Mouse (Mus musculus): ENCODE results near the gene Rcor3. TPM values are rescaled to one million over a fixed set of nuclear protein-coding genes. Genes with fewer than 3 reads are reported as not detected.
A peak's percentile ranks its signal among the peaks of the same experiment; 100 is the strongest.

The Rcor3 gene
- total and polyA plus RNA-seq, 3 experiments: 1.5 to 3.9 (median 3.1) TPM

DNA sequence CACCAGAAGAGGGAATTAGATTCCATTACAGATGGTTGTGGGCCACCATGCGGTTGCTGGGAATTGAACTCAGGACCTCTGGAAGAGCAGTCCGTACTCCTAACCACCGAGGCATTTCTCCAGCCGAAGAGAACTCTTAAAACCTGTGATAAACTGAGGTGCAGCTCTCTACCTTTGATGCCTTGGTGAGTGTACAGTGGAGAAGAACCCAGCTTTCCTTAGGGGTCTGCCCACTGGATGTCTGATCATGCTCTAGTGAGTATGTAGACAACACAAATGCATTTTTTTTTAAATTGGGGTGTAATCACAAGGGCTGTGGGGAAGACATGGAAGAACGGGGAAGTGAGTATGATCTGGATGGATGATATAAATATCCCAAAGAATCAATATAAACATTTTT, 42.2 kb downstream of the Rcor3 start:
- no peak overlapping the region for H3K27ac ChIP-seq (ENCODE audit: insufficient read depth, low read depth)
- dilution Hi-C loops (cut with MboI; ENCODE audit: extremely low pct_ligation_motif_present, extremely low pct_unique_long_range_greater_than_20kb, low sequenced_read_pairs): no loop called here
- H3K4me3 ChIP-seq (replicated peaks in 1 of 3; ENCODE audit: low read depth in 2 of 3, low read length in 2 of 3, poor library complexity in 1 of 3): no peak overlapping the region
- no peak for DNase-seq (ENCODE audit: extremely low read depth)
- in situ Hi-C loops (cut with MboI; ENCODE audit: low pct_ligation_motif_present, low pct_unique_long_range_greater_than_20kb, low sequenced_read_pairs): loop anchor here (5.0 kb wide), 1 partner anchor 258 kb away; no protein-coding TSS in a partner anchor
- H3K79me2 ChIP-seq (replicated peaks; ENCODE audit: control insufficient read depth, extremely low read depth, insufficient read depth, poor library complexity, severe bottlenecking): no peaks in the 10 kb centered on the region; the same call in 1 of the 2 replicates
- H3K4me1 ChIP-seq (ENCODE audit: control insufficient read depth in 1 of 2, insufficient read depth in 2 of 2): peaks cover 1 to 2% of the 10 kb centered on the region in 2 experiments; a peak in 3 of 4 replicates
- no peaks in the 10 kb centered on the region for H3K9me3 ChIP-seq (replicated peaks; ENCODE audit: low read length)
- H3K4me2 ChIP-seq (ENCODE audit: insufficient read depth, low read depth, poor library complexity, severe bottlenecking): no peak overlapping the region
- TF ChIP-seq JUN (IDR thresholded peaks at IDR 0.05; ENCODE audit: insufficient read depth, low read depth, low read length) (no peak), ETS1 (conservative IDR thresholded peaks at IDR 0.05; ENCODE audit: low read depth, low read length) (no peak), ZNF384 (IDR thresholded peaks at IDR 0.05; ENCODE audit: low read depth, low read length) (no peak), CTCF (conservative IDR thresholded peaks at IDR 0.05 in 1 of 2, IDR thresholded peaks at IDR 0.05 in 1 of 2; ENCODE audit: low read depth in 2 of 2, low read length in 2 of 2) (no peak), USF2 (conservative IDR thresholded peaks at IDR 0.05; ENCODE audit: low read depth, low read length) (no peak), MXI1 (IDR thresholded peaks at IDR 0.05; ENCODE audit: low read depth, low read length) (no peak), TCF12 (IDR thresholded peaks at IDR 0.05; ENCODE audit: low read depth, low read length) (no peak), USF1 (IDR thresholded peaks at IDR 0.05; ENCODE audit: low read depth, low read length) (no peak), CHD1 (IDR thresholded peaks at IDR 0.05; ENCODE audit: low read depth, low read length) (no peak), RAD21 (IDR thresholded peaks at IDR 0.05; ENCODE audit: low read depth, low read length) (no peak), JUND (conservative IDR thresholded peaks at IDR 0.05; ENCODE audit: low read depth, low read length) (no peak), HCFC1 (IDR thresholded peaks at IDR 0.05; ENCODE audit: low read depth, low read length) (no peak), MAX (IDR thresholded peaks at IDR 0.05; ENCODE audit: low read length) (no peak), IRF4 (IDR thresholded peaks at IDR 0.05; ENCODE audit: low read depth, low read length) (no peak), SIN3A (IDR thresholded peaks at IDR 0.05; ENCODE audit: low read length) (no peak), ELF1 (IDR thresholded peaks at IDR 0.05; ENCODE audit: low read depth, low read length) (no peak), SMC3 (IDR thresholded peaks at IDR 0.05; ENCODE audit: low read depth, low read length) (no peak), GABPA (IDR thresholded peaks at IDR 0.05; ENCODE audit: insufficient replicate concordance, low read depth, low read length) (no peak)
- peaks cover 2 to 9% of the 10 kb centered on the region in 2 experiments for H3K36me3 ChIP-seq (replicated peaks in 1 of 2; ENCODE audit: control insufficient read depth in 1 of 2, insufficient read depth in 1 of 2, low read length in 1 of 2)
- H3K9ac ChIP-seq (ENCODE audit: insufficient read depth, low read depth): no peak overlapping the region
- no peaks in the 10 kb centered on the region for H3K27me3 ChIP-seq (replicated peaks)

DNA sequence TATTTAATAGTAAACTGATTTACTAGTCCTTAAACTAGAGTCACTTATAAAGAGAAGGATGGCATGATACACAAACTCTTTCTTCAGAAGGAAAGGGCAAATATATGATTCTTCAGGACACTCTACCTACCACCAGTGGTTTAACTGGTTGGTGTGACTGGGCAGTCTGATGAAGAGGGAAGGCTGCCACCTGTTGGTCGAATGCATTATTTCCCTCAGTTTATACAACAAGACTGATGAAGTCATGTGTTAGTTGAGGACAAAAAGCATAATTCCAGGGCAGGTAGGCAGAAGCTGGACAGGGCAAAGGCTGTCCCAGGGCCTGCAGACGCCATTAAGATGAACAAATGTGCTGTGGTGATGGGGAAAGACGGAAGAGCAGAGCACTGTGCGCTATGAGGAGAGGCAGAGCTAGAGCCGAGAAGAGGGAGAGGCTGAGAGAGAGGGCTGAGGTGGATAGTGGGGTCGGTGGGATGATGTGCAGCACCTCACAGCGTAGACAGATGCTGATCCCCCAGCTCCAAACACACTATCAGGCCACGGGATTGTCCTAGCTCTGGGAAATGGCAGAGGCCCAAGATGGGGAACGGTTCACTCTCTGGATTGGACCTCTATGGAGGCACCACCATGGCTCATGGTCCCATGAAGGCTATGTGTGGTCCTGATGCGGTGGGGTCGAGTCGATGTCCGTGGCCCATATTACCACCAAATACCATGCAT, 43.3 kb downstream of the Rcor3 start:
- Histone ChIP-seq H3K4me2 (ENCODE audit: insufficient read depth, low read depth, poor library complexity, severe bottlenecking) (no peak overlapping the region), H3K4me1 (ENCODE audit: control insufficient read depth in 1 of 2, insufficient read depth in 2 of 2) (peaks cover 3 to 10% of the 10 kb centered on the region in 2 experiments), H3K9me3 (replicated peaks; ENCODE audit: low read length) (no peaks in the 10 kb centered on the region), H3K36me3 (replicated peaks in 1 of 2; ENCODE audit: control insufficient read depth in 1 of 2, insufficient read depth in 1 of 2, low read length in 1 of 2) (peaks cover 0 to 6% of the 10 kb centered on the region in 2 experiments), H3K79me2 (replicated peaks; ENCODE audit: control insufficient read depth, extremely low read depth, insufficient read depth, poor library complexity, severe bottlenecking) (no peaks in the 10 kb centered on the region; the same call in 1 of the 2 replicates), H3K27ac (ENCODE audit: insufficient read depth, low read depth) (no peak overlapping the region), H3K4me3 (replicated peaks in 1 of 3; ENCODE audit: low read depth in 2 of 3, low read length in 2 of 3, poor library complexity in 1 of 3) (no peak overlapping the region), H3K27me3 (replicated peaks) (no peaks in the 10 kb centered on the region), H3K9ac (ENCODE audit: insufficient read depth, low read depth) (no peak overlapping the region)
- dilution Hi-C loops (cut with MboI; ENCODE audit: extremely low pct_ligation_motif_present, extremely low pct_unique_long_range_greater_than_20kb, low sequenced_read_pairs): no loop called here
- TF ChIP-seq CTCF (conservative IDR thresholded peaks at IDR 0.05 in 1 of 2, IDR thresholded peaks at IDR 0.05 in 1 of 2; ENCODE audit: low read depth in 2 of 2, low read length in 2 of 2): peak; percentile 63 to 85
- TF ChIP-seq CHD1 (IDR thresholded peaks at IDR 0.05; ENCODE audit: low read depth, low read length): no peak
- TF ChIP-seq RAD21 (IDR thresholded peaks at IDR 0.05; ENCODE audit: low read depth, low read length): peak; percentile 78
- TF ChIP-seq MYC (IDR thresholded peaks at IDR 0.05; ENCODE audit: low read depth, low read length): 0 out of 2 replicates have a peak, but pooled peaks have one; percentile 25
- peak; percentile 83 for TF ChIP-seq SMC3 (IDR thresholded peaks at IDR 0.05; ENCODE audit: low read depth, low read length)
- peak; percentile 72 for DNase-seq (ENCODE audit: extremely low read depth)
- in situ Hi-C loops (cut with MboI; ENCODE audit: low pct_ligation_motif_present, low pct_unique_long_range_greater_than_20kb, low sequenced_read_pairs): loop anchor here (5.0 kb wide), 1 partner anchor 257 kb away; no protein-coding TSS in a partner anchor

Measured in CH12.LX (cell line).